Mouse (Mus musculus) bone marrow macrophage, adult 2 months (primary cell): ENCODE measurements around the gene Cachd1.

ENCODE experiments used
- CTCF ChIP-seq: IDR thresholded peaks from 2 replicates; pipeline ENCODE4 v1.5.1; 2012; ENCODE audit warnings: low read depth, mild to moderate bottlenecking, low read length, moderate library complexity
- POLR2A ChIP-seq: IDR thresholded peaks from 2 replicates; pipeline ENCODE4 v1.6.1; 2012; ENCODE audit warnings: mild to moderate bottlenecking, low read depth, low read length, borderline replicate concordance

- TF ChIP-seq CTCF (no peak), POLR2A (no peak)
Observed at GRCm38 (mm10) chr4:100793147-100793546, 16.7 kb downstream of the Cachd1 start.
